Mouse (Mus musculus) CD4-positive, CD25-positive, alpha-beta regulatory T cell, adult 2 months (primary cell): ENCODE results near the gene Lpp.

ENCODE experiments used
- DNase-seq: peaks from one replicate; pipeline ENCODE4 v3.0.0-alpha.2; 2012; ENCODE audit warnings: low read depth, low spot score

Lpp gene

DNA sequence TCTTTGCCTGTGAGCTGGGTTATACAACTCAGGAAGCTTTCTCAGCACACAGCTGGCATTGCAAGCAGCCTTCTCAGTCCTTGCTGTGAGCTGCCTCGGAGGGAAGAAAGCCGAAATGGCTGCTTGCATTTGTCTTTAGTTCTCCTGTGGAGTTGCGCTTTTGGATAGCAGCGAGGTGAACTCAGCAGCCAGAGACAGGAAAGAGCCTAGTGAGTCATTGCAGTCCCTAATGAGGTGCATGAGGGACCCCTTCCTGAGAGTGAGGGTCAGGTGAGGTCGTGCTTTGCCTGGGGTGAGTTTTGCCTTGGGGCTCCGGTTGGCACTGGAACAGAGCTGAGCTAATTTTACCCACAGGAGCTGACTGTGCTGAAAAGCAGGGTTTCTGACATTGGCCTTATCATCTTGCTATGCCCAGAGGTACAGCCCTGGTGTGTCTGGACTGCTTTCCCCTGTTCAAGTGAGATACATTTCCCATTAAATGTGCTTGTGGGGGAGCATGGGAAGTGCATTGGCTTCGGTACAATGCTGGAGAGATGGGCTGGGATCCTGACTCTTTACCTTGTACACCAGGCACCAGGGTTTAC lies 41.3 kb downstream of the Lpp start:
- DNase-seq = no peak

DNA sequence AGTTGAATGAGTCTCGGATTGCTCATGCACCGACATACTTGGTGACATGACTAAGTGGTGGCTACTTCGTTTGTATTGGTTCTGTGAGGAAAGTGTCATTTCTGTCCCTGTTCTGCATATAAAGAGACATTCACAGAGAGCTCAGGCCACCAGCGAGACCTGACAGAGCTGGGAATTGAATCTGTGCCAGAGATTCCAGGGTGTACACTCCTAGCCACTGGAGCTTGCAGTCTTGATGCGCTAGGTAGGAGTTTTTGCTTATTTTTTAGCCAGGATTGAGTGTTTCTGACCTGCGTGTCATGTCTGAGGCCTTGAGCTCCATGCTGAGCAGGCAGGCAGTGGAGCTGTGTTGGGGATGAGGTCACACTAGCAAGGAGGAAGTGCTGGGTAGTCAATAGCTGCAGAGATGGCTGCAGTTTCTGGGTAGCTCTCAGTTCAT lies 41.8 kb downstream of the Lpp start:
- DNase-seq = peak; percentile 27

DNA sequence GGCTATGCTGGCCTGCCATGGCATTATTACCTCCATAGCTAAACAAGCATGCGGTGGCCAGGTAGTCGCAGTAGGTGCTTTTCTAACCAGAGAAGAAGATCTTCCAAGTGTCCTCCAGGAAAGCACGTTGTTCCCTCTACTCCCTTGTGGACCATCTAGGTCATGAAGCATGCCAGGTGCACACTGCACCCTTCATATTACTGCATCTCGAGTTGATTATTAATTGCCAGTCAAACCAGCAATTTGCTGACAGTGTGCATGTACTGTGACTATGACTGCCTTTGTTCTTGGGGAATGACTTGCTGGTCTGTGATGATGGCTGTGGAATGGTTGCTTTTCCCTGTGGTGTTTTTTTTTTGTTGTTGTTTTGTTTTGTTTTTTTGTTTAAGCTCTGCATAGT lies 45.1 kb downstream of the Lpp start:
- DNase-seq = no peak

DNA sequence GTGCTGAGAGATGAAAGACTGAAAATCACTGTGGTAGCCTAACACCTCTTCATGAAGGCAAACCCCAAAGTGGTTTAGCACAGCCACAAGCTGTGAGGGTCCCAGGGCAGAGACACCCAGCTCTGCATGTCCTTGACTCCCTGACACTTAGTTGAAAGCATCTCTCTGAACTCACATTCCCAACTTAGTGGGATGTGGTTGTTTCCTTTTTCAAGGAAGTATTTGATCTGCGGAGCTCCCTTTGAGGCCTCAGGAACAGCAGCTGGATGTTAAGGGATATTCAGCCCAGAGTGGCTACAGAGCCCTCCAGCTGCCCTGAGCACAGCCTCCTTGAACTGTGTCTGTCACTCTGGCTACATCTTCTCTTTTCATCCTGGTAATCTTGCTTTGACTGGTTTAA lies 48.0 kb downstream of the Lpp start:
- no peak for DNase-seq

DNA sequence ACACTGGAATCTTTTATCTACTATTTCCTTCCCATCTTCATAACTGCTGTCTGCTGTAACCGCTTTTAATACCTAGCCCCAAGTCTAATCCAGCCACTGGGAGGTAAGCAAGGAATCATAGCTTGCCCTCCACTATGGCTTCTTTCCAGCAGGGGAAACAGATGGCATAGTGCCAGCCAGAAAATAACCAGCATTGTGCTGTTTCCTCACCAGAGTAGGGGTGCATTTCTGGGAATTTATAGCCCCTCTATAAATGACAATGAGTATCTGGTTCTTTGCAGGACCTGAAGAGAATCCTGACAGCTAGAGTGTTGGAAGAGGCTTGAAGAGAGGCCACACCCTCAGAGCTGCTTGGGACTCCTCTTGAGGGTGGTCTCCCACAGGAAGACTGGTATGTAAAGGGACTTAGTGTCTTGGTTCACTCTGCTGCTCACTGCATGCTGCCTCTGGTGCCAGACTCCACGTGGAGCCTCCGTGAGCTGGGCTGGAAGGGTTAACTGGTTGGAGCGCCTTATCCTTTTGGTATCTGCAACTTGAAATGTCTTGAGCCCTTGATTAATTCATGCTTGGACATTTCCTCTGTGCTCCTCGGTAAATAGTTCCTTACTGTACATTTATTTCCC lies 49.3 kb downstream of the Lpp start:
- no peak for DNase-seq

DNA sequence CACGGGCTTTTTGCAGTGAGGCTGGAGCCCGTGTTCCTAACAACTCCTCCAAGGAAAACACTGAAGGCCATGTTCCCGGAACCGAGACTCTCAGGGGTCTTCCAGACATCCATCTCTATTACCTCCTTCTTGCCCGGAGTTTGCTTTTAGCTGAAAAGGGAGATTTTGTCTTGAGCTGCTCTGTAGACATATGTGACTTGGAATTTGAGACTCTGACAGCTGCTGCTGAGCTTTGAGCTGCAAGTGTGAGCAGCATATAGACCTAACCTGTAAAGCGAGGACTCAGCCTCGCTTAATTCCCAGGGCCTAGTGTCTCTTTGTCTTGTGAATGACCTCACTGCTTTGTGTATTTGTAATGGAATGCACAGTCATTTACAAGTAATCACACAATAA lies 49.8 kb downstream of the Lpp start:
- no peak for DNase-seq

DNA sequence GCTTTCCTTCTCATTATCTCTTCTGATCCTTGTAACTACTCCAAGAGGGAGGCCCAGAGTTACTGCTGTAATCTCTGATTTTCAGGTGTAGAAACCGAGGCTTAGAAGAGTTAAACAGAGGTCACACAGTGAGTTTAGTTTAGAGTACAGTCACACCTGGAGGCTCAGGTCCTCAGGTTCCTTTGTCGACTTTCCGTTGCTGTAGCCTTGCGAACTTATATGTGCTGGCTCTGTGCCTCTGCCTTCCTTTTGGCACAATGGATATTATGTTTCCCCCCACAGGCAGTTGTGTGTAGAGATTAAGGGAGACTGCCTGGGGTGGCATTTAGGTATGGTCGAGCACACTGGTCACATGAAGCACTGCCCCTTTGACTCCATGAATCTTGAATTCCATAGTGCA lies 50.2 kb downstream of the Lpp start:
- no peak for DNase-seq

DNA sequence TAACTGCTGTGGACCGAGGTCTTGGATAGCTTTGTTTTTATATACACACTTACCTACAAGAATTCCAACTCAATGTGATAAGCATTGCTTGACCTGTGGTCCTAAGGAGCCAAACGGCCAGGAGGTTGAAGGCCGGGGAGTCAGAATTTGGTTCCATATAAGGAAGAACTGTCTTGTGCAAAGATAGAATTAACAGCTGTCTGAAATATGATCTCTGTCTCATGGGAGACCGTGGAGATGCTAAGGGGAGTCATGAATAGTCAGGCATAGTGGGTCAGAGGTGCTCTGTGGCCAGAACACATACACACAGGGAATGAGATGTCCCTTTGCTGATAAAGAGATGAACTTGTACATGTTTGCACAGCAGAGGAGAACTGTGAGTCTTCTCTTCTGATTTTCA lies 51.5 kb downstream of the Lpp start:
- DNase-seq = no peak

DNA sequence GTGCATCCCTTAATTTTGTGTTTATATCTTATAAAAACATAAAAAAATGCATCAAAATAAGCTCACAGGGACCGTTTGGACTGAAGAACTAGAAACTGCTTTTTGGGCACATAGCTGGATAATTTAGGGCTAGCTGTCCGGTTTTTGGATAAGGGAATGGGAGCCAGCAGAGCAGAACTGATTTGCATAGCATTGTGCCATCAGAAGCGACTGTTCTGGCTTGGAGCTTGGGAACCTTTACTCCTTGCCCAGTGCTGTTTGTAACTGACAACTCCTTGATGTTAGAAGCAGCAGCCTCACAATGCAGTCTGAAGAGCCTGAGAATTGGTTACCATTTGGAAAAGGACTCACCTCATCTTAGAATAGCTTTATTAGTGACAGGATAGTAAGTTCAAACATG lies 52.2 kb downstream of the Lpp start:
- DNase-seq = no peak

DNA sequence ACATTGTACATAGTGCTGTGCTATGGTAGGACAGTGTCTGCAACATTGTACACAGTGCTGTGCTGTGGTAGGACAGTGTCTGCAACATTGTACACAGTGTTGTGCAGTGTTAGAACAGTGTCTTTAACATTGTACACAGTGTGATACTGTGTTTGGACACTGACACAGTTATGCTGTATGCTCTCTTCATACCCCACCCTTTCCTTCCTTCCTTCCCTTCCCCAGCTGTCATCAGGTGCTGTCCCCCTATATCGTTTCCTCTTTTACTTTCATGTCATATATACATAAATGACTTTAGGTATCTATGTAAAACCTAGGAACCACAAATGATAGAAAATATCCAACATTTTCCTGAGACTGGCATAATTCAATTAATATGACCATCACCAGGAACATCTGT lies 53.1 kb downstream of the Lpp start:
- DNase-seq = peak; percentile 16

DNA sequence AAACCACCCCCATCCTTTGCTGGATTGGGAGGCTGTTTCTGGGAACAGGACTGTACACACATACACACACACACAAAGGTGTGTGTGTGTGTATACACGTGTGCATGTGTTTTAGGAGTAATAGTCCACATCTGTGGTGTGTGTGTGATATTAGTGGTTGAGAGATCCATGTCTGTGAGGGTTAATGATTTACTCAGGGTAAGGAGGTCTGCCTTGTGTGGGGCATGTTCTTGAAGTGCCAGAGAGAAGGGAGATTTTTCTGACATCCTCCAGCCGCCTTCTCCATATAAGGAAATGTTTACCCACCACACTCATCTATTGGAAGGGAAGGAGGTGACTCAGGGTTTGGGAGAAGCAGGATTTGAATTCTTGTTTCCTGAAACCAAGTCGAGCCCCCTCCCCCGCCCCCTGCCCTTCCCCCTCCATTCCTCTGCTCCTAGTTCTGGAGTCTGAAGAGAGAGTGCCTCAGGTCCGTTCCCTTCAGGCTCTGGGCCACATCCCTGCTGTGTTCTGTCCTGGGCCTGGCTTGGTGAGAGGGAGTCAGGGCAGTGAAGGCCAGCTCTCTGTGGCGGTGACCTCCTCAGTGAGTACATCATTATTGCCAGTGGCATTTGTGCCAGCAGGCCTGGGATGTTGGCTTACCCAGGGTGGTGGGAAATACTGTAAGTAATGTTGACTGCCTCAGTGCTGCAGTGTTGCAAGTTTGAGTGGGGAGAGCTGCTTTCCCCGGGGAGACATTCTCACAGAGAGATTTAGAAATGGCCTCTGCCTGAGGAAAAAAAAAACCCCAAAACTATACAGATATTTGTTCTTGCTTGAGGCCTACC lies 54.6 kb downstream of the Lpp start:
- no peak for DNase-seq

DNA sequence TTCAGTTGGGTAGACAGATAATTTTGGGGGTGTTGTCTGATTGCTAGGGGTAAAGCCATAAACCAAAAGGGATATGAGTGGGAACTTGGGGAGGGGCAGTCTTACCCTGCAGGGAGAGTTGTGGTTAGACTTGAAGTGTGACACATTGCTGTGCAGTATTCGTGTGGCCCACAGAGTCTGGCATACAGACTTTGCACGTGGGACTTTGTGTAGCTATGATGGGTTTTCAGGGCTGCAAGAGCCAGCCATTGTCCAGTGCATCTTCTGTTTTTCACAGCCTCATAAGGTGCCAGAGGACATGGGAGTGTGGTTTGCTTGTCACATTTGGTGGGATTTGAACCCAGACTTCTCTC lies 55.2 kb downstream of the Lpp start:
- DNase-seq = peak; percentile 20

DNA sequence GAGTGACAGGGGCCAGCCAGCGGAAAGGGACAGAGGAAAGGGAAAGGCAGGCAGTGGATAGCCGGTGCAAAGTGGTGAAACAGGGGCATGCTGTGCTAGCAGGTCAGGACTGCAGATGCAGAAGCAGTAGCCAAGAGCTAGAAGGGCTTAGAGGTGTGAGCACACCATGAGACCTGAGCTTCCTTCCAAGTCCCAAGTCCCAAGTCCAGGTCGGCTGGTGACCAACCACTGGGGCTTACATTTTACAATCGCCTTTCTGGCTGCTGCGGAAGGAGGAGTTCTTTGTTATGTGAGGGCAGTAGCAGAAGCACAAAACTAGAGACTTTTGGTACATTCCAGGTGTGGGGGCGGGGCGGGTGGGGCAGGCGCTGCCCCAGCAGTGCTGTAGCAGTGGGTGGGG lies 56.5 kb downstream of the Lpp start:
- DNase-seq = peak; percentile 27

DNA sequence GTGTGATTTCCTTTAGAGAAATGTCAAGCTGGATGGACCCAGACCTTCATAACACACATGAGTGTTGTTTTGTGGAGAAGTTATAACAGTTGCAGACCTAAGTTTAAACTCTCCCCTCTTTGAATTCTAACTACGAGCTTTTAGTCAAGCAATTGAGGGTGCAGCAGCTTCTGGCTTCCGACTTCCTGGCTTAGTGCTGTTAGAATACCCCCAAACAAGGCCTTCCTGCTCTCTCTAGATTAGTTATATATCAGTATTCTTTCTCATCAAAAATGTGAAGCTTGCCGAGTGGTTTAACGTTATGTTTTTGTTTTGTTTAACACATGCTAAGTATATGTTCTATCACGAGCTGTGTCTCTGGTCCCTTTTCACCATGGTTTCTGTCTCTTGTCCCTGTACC lies 56.9 kb downstream of the Lpp start:
- peak; percentile 47 for DNase-seq

DNA sequence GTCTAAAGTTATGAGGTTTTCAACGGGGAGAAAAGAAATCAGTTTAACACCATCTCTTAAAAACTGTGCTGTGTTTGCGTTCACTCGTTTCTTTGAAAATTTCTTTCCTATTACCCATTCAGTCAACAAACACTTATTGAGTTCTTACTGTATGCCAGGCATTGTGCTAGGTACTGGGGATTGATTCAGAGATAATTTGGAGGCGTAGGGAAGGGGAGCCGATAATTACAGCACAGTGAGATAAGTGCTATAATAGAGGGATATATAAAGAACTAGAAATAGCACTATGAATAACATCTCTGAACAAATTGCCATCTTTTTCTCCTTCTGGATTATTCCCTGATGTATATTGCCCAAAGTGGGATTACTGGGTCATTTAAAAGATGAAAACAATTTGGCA lies 57.8 kb downstream of the Lpp start:
- no peak for DNase-seq

DNA sequence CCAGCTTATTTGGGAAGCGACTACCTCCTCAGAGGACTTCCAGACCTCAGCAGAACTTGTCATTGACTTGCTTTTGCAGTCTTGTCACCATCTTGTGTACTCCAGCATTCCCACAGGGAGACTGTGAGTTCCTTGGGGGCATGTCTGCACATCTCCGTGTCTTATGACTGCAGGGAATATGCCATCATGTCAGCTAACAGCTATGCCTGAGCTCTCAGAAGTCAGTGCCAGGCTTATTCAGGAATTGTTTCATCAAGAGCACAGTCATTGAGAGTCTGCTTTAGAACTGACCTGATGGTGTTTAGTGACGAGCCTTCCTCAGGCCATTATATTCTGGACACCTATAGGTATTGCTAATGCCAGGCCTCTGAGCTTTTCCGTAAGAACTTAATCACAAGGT lies 60.2 kb downstream of the Lpp start:
- no peak for DNase-seq

DNA sequence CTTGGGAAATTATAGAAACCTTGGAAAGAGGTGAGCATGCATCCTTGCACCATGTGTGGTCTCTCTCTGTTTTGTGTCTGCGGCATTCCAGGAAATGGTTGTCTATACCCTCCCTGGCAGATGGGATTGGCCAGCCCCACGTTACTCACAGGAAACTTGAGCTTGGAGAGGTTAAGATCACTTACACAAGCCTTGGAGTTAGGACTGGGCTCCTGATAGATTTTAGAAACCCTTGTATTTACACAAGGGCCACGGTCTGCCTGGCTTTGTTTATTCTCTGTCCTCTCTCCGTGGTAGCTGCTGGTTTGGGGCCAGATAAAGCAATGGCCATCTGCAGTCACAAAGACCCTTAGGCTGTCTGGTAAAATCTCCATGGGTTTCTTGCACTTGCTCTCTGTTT lies 61.2 kb downstream of the Lpp start:
- no peak for DNase-seq

DNA sequence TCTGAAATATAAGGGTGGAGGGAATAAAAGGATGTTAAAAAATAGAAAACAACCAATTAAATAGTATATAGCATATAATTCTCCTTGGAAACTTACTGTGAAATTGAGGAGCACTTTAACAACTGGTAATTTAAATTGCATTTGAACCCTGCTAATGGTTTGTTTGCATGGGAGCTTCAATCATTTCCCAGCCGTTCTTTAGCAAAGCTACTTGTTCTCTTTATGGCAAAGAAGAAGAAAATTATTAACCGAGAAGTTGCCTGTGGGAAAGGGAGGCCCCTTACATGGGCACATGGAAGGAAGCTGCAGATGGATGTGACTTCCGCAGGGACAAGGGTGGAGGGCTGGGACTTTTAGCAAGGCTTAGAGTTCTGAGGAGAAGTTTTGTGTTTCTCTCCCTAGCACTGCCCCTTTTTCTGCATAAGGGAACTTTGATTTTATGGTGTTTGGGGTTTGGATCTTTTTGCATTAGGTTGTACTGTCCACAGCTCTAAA lies 62.1 kb downstream of the Lpp start:
- no peak for DNase-seq

DNA sequence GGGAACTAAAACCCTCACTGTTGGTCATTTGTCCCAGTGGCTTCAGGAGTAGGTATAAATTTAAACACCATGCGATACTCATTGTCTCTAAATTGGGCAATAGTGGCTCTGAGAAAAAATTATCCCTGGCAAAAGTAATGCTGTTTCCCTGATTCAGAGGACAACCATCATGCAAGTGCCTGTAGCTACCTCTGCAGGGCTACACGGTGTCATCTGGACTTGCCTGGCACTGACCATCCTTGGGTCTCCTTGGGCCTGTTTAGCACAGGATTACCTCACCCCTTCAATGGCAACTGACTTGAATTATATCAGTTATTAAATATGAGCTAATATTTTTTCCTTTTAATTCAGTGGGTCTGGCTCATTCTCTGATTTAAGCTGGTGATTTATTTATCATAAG lies 70.5 kb downstream of the Lpp start:
- no peak for DNase-seq

DNA sequence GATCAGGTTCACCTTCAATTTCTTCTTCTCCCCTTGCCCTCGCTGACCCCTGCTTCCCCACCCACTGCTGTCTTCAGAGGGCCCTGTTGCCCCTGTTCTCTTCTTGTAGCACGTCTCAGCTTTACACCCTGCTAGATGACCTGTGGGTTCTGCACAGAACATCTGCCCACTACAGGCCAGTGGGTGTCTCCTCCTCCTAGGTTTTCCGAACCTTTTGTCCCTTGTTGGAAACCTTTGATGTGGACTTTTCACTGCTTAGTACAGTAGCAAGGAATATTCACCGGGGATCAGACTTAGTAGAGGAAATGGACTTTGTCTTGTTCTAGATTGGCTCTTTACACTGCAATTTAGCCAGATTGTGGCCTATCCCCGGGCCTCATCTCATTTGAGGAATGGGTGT lies 71.1 kb downstream of the Lpp start:
- DNase-seq = no peak

DNA sequence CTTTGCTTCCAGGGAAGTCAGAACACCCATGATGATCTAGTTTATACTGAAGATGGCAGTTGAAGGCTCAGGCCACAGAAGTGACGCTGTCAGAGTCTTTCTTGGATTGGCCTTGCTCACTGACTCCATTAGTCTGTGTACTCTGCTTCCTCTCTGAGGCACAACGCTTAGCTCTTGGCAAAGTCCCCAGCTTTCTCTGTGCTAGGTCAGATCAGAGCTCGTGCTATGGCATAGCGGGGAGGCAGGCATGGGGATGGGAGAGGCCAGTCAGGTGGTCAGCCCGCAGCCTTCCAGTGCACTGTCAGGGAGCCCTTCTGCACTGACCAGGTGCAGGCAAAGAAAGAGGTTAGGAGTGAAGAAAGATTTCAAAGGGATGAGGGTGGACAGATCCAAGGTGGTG lies 72.3 kb downstream of the Lpp start:
- DNase-seq = no peak

DNA sequence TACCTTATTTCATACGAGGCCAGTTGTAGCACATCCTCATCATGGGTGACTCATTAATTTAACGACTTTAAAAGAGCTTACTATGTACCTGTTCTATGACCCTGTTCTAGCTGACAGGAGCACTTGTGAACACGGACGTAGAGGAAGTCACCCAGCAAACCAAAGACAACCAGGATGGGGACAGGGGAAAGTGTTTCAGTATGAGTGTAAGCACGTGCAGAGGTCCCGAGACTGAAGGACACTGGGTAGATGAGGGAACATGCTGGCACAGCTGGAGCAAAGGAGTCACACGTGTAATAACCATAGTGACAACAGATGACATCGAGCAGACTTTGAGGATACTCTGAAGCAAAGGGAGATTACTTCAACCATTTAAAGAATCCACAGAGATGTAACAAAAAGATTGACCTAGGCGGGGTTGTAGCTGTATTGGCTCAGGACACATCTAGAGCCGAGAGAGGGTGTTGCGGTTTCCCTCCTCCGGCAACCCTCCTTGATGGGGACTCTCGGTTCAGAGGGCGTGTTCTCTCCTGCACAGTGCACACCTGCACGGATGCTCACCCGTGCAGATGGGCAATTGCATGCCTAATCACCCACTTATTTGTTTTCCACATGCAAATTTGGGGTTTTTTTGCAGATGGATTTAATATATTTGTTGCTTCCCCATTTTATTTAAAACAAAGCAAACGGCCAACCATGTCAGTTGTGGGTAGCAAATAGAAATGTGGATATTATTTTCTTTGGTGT lies 74.4 kb downstream of the Lpp start:
- DNase-seq = no peak
